Mouse (Mus musculus): Measurements from ENCODE around the gene Scn2b.

GRCm38 (mm10) chr9:45120567-45120966 is 3.0 kb downstream of the Scn2b start:
- TF ChIP-seq GATA1 (IDR thresholded peaks at IDR 0.05; ENCODE audit: borderline replicate concordance, low read length), result no peak
- TF ChIP-seq FLI1 (IDR thresholded peaks at IDR 0.05; ENCODE audit: low read length), result no peak

All from megakaryocyte, embryonic 14.5 days (primary cell).